Mouse (Mus musculus) kidney, postnatal 25 days (tissue): Measurements from ENCODE around the gene Rnd2.
"Not testable (repeated sequence)": the region's sequence is repeated elsewhere in the genome, so short reads cannot be mapped to it uniquely, and the experiment has no call there.

Source experiments
- DNase-seq, 2 experiments: peaks; one replicate each; pipeline ENCODE4 v3.0.0; 2021; ENCODE audit warnings: mixed read lengths in 2 of 2

The Rnd2 gene

GRCm38 (mm10) chr11:101469155-101469554 is 4.4 kb downstream of the Rnd2 start:
- DNase-seq, result no peak

- no peak for DNase-seq
These were observed 5.4 kb downstream of the Rnd2 start for GRCm38 (mm10) chr11:101470206-101470605.

GRCm38 (mm10) chr11:101471926-101472325 is 7.1 kb downstream of the Rnd2 start:
- DNase-seq, result no peak

- DNase-seq, result no peak
These were observed 7.5 kb downstream of the Rnd2 start for GRCm38 (mm10) chr11:101472336-101472735.

- not testable (repeated sequence) for DNase-seq
These were observed 8.9 kb downstream of the Rnd2 start for GRCm38 (mm10) chr11:101473686-101474085.

GRCm38 (mm10) chr11:101474298-101474697 is 9.5 kb downstream of the Rnd2 start:
- no peak for DNase-seq

- DNase-seq, result not testable (repeated sequence)
These were observed 11.6 kb downstream of the Rnd2 start for GRCm38 (mm10) chr11:101476361-101476760.

GRCm38 (mm10) chr11:101477194-101477551 is 12.4 kb downstream of the Rnd2 start:
- DNase-seq, result no peak

GRCm38 (mm10) chr11:101477552-101478211 is 12.9 kb downstream of the Rnd2 start:
- no peak for DNase-seq

GRCm38 (mm10) chr11:101479171-101479635 is 14.4 kb downstream of the Rnd2 start:
- no peak for DNase-seq

GRCm38 (mm10) chr11:101480912-101481311 is 16.1 kb downstream of the Rnd2 start:
- no peak for DNase-seq

- no peak for DNase-seq
These were observed 19.0 kb downstream of the Rnd2 start for GRCm38 (mm10) chr11:101483804-101484203.

- DNase-seq, result no peak
These were observed 19.4 kb downstream of the Rnd2 start for GRCm38 (mm10) chr11:101484245-101484644.

GRCm38 (mm10) chr11:101484814-101485213 is 20.0 kb downstream of the Rnd2 start:
- no peak for DNase-seq

- DNase-seq, result no peak
These were observed 20.8 kb downstream of the Rnd2 start for GRCm38 (mm10) chr11:101485509-101486028.

- no peak for DNase-seq
These were observed 21.3 kb downstream of the Rnd2 start for GRCm38 (mm10) chr11:101486126-101486525.

- no peak for DNase-seq
These were observed 41.5 kb downstream of the Rnd2 start for GRCm38 (mm10) chr11:101506269-101506780.

- DNase-seq, result no peak
These were observed 42.3 kb downstream of the Rnd2 start for GRCm38 (mm10) chr11:101507090-101507489.

- DNase-seq, result no peak
These were observed 54.1 kb downstream of the Rnd2 start for GRCm38 (mm10) chr11:101518937-101519336.

- no peak for DNase-seq
These were observed 54.6 kb downstream of the Rnd2 start for GRCm38 (mm10) chr11:101519364-101519763.
